Mouse (Mus musculus): Measurements from ENCODE around the gene Galt.

DNA sequence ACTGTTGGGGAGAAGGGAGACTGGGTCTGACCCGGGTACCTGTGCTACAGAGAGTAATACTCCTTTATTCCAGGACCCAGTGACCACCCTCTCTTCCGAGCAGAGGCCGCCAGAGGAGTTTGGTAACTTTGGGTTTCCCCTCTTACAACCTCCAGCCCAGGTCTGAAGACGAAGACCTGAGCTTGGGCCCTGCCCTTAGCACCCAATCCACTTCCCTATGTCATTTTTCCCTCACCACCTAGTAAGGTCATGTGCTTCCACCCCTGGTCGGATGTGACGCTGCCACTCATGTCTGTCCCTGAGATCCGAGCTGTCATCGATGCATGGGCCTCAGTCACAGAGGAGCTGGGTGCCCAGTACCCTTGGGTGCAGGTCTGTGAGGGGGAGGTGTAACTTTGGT lies 1.4 kb downstream of the Galt start:
- TF ChIP-seq CTCF (conservative IDR thresholded peaks at IDR 0.05; ENCODE audit: insufficient read depth, insufficient read length, low read depth, low read length) (no peak), POLR2A (IDR thresholded peaks at IDR 0.05; ENCODE audit: low read depth, low read length) (no peak)
